Mouse (Mus musculus) cerebellum, adult 8-10 months (tissue): ENCODE results near the gene Msrb2.
A peak's percentile ranks its signal among the peaks of the same experiment; 100 is the strongest.

ENCODE experiments used
- DNase-seq: peaks from one replicate; pipeline ENCODE4 v3.0.0; 2022

The Msrb2 gene

GRCm38 (mm10) chr2:19390411-19391143 lies 19.3 kb downstream of the Msrb2 start:
- DNase-seq = no peak

GRCm38 (mm10) chr2:19391649-19392048 lies 20.4 kb downstream of the Msrb2 start:
- DNase-seq = no peak

GRCm38 (mm10) chr2:19392793-19393192 lies 21.6 kb downstream of the Msrb2 start:
- no peak for DNase-seq

GRCm38 (mm10) chr2:19405409-19405808 lies 34.2 kb downstream of the Msrb2 start:
- no peak for DNase-seq

GRCm38 (mm10) chr2:19406531-19406930 lies 35.3 kb downstream of the Msrb2 start:
- DNase-seq = no peak

GRCm38 (mm10) chr2:19414222-19414965 lies 43.2 kb downstream of the Msrb2 start:
- peak; percentile 41 for DNase-seq

GRCm38 (mm10) chr2:19415063-19415521 lies 43.9 kb downstream of the Msrb2 start:
- DNase-seq = peak; percentile 47

GRCm38 (mm10) chr2:19416066-19416465 lies 44.8 kb downstream of the Msrb2 start:
- DNase-seq = no peak

- no peak for DNase-seq
These were observed 48.6 kb downstream of the Msrb2 start for GRCm38 (mm10) chr2:19419686-19420345.

GRCm38 (mm10) chr2:19422226-19422625 lies 51.0 kb downstream of the Msrb2 start:
- no peak for DNase-seq

- no peak for DNase-seq
These were observed 51.8 kb downstream of the Msrb2 start for GRCm38 (mm10) chr2:19423086-19423485.

- DNase-seq = no peak
These were observed 57.8 kb downstream of the Msrb2 start for GRCm38 (mm10) chr2:19429031-19429430.

GRCm38 (mm10) chr2:19429691-19430690 lies 58.8 kb downstream of the Msrb2 start:
- DNase-seq = no peak

- no peak for DNase-seq
These were observed 59.5 kb downstream of the Msrb2 start for GRCm38 (mm10) chr2:19430746-19431145.

- DNase-seq = no peak
These were observed 59.9 kb downstream of the Msrb2 start for GRCm38 (mm10) chr2:19431186-19431585.

- DNase-seq = no peak
These were observed 60.5 kb downstream of the Msrb2 start for GRCm38 (mm10) chr2:19431614-19432323.

- no peak for DNase-seq
These were observed 73.1 kb downstream of the Msrb2 start for GRCm38 (mm10) chr2:19444346-19444745.
